Mouse (Mus musculus): Measurements from ENCODE around the gene Tbc1d7. TPM values are rescaled to one million over a fixed set of nuclear protein-coding genes. Genes with fewer than 3 reads are reported as not detected.

Gene Tbc1d7
- 10.4 TPM in 2 replicates for polyA plus RNA-seq (2015; fragmentation: Nextera tagmentation; extraction: Ambion mirVana)

DNA sequence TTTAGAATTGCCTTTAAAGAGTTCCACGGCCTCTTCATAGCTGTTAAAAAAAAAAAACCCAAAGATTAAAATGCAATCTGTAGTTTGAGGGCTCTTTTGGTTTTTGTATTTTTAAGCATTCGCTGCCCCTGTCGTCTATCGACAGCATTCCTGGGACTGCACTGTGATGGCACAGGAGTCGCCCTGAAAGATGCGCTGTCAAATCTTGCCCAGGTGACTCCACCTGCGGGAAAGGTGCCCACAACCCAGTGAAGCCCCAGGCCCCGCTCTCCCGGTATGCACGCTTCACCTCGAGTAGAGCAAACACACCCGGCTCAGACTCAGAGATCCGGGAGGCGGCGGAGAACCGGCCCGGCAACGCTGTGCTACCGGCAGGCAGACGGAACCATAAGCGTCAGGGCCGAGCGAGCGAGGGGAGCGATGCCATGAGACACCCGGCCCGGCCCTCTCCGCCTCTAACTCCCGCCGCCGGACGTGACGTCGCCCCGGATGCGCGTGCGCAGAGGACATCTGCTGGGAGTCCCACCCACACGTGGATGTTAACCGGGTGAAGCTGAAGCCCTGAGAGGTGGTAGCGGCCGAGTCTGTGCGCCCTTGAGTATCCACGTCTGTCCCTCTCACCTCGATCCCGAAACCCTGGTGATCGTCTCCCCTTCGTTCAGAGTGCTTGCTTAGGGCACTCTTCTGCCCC lies at the start of gene Tbc1d7:
Gene Tbc1d7, minus strand, starts transcription at position 482 of the 691 bp plus-strand sequence.
- H3K36me3 ChIP-seq (ENCODE audit: control insufficient read depth, insufficient read depth), result no peaks in the 10 kb centered on the region
- no peaks in the 10 kb centered on the region for H3K9me3 ChIP-seq (replicated peaks; ENCODE audit: control insufficient read depth, low read length)
- under 1% methylated on average over 48 of the region's 48 CpGs for WGBS (ENCODE audit: insufficient replicate concordance)
- H3K4me3 ChIP-seq (ENCODE audit: low read depth, low read length), result peak within 1 kb of the TSS; percentile 78
- peak; percentile 98 for ATAC-seq (ENCODE audit: low read depth)
- H3K4me2 ChIP-seq (ENCODE audit: low read depth, low read length), result peak within 1 kb of the TSS; percentile 86
- peak within 1 kb of the TSS; percentile 43; the same call in 1 of the 2 replicates for H3K27ac ChIP-seq (ENCODE audit: low read length)
- H3K9ac ChIP-seq (ENCODE audit: low read depth, low read length), result peak within 1 kb of the TSS; percentile 79
- H3K4me1 ChIP-seq (ENCODE audit: control insufficient read depth, low read depth, low read length), result peaks cover 11% of the 10 kb centered on the region
- no peaks in the 10 kb centered on the region for H3K27me3 ChIP-seq (ENCODE audit: control insufficient read depth, insufficient read depth, low read depth, low read length)

GRCm38 (mm10) chr13:43220635-43221034 lies 49.3 kb upstream of the Tbc1d7 start:
- H3K36me3 ChIP-seq (ENCODE audit: control insufficient read depth, insufficient read depth), result no peaks in the 10 kb centered on the region; the same call in 1 of the 2 replicates
- no peak for ATAC-seq (ENCODE audit: low read depth)
- peaks cover 12% of the 10 kb centered on the region for H3K4me1 ChIP-seq (ENCODE audit: control insufficient read depth, low read depth, low read length)
- no peak overlapping the region for H3K9ac ChIP-seq (ENCODE audit: low read depth, low read length)
- no peak overlapping the region for H3K4me3 ChIP-seq (ENCODE audit: low read depth, low read length)
- peaks cover 16% of the 10 kb centered on the region for H3K27me3 ChIP-seq (ENCODE audit: control insufficient read depth, insufficient read depth, low read depth, low read length)
- no peaks in the 10 kb centered on the region for H3K9me3 ChIP-seq (replicated peaks; ENCODE audit: control insufficient read depth, low read length)
- no peak overlapping the region for H3K27ac ChIP-seq (ENCODE audit: low read length)
- no peak overlapping the region for H3K4me2 ChIP-seq (ENCODE audit: low read depth, low read length)
- WGBS (ENCODE audit: insufficient replicate concordance), result 85% methylated on average over 1 of the region's 1 CpGs

GRCm38 (mm10) chr13:43218764-43219163 lies 47.5 kb upstream of the Tbc1d7 start:
- Histone ChIP-seq H3K4me3 (ENCODE audit: low read depth, low read length) (no peak overlapping the region), H3K36me3 (ENCODE audit: control insufficient read depth, insufficient read depth) (no peaks in the 10 kb centered on the region), H3K4me2 (ENCODE audit: low read depth, low read length) (no peak overlapping the region), H3K9me3 (replicated peaks; ENCODE audit: control insufficient read depth, low read length) (no peaks in the 10 kb centered on the region), H3K27me3 (ENCODE audit: control insufficient read depth, insufficient read depth, low read depth, low read length) (peaks cover 16% of the 10 kb centered on the region), H3K9ac (ENCODE audit: low read depth, low read length) (no peak overlapping the region), H3K4me1 (ENCODE audit: control insufficient read depth, low read depth, low read length) (peaks cover 20% of the 10 kb centered on the region), H3K27ac (ENCODE audit: low read length) (0 out of 2 replicates have a peak overlapping the region, but pooled peaks have one; percentile 9)
- WGBS (ENCODE audit: insufficient replicate concordance), result 46% methylated on average over 4 of the region's 4 CpGs
- no peak for ATAC-seq (ENCODE audit: low read depth)

DNA sequence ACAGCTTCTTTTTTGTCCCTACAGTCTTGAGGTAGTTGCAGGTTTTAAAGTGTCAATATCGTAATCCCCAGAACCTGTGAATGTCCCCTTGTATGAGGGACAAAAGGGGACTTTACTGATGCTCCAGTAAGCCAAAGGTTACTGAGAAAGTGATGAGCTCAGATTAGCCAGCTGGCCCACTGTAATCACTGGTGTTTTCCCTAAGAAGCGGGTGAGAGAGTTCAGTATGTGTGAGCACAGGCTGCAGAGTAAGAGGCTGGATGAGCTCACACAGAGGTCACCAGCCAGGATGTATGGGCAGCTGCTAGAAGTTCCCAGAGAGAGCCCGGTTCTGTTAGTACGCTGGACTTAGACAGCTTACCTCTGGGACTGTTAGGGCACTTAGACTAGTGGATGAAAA lies 47.0 kb upstream of the Tbc1d7 start:
- no peak for ATAC-seq (ENCODE audit: low read depth)
- H3K4me1 ChIP-seq (ENCODE audit: control insufficient read depth, low read depth, low read length), result peaks cover 20% of the 10 kb centered on the region
- no peak overlapping the region for H3K4me2 ChIP-seq (ENCODE audit: low read depth, low read length)
- WGBS (ENCODE audit: insufficient replicate concordance), result 53% methylated on average over 4 of the region's 4 CpGs
- no peak overlapping the region for H3K4me3 ChIP-seq (ENCODE audit: low read depth, low read length)
- H3K27me3 ChIP-seq (ENCODE audit: control insufficient read depth, insufficient read depth, low read depth, low read length), result peaks cover 16% of the 10 kb centered on the region
- peak overlapping the region; percentile 9; the same call in 1 of the 2 replicates for H3K27ac ChIP-seq (ENCODE audit: low read length)
- H3K36me3 ChIP-seq (ENCODE audit: control insufficient read depth, insufficient read depth), result no peaks in the 10 kb centered on the region
- no peaks in the 10 kb centered on the region for H3K9me3 ChIP-seq (replicated peaks; ENCODE audit: control insufficient read depth, low read length)
- H3K9ac ChIP-seq (ENCODE audit: low read depth, low read length), result no peak overlapping the region

- Histone ChIP-seq H3K9ac (ENCODE audit: low read depth, low read length) (no peak overlapping the region), H3K27ac (ENCODE audit: low read length) (0 out of 2 replicates have a peak overlapping the region, but pooled peaks have one; percentile 43), H3K4me1 (ENCODE audit: control insufficient read depth, low read depth, low read length) (peaks cover 21% of the 10 kb centered on the region), H3K27me3 (ENCODE audit: control insufficient read depth, insufficient read depth, low read depth, low read length) (peaks cover 16% of the 10 kb centered on the region), H3K36me3 (ENCODE audit: control insufficient read depth, insufficient read depth) (no peaks in the 10 kb centered on the region), H3K9me3 (replicated peaks; ENCODE audit: control insufficient read depth, low read length) (no peaks in the 10 kb centered on the region), H3K4me3 (ENCODE audit: low read depth, low read length) (no peak overlapping the region), H3K4me2 (ENCODE audit: low read depth, low read length) (no peak overlapping the region)
- ATAC-seq (ENCODE audit: low read depth), result no peak
- WGBS (ENCODE audit: insufficient replicate concordance), result 27% methylated on average over 4 of the region's 4 CpGs
Measured at GRCm38 (mm10) chr13:43217686-43218085, 46.4 kb upstream of the Tbc1d7 start.

GRCm38 (mm10) chr13:43217059-43217458 lies 45.8 kb upstream of the Tbc1d7 start:
- Histone ChIP-seq H3K36me3 (ENCODE audit: control insufficient read depth, insufficient read depth) (no peaks in the 10 kb centered on the region), H3K27me3 (ENCODE audit: control insufficient read depth, insufficient read depth, low read depth, low read length) (peaks cover 16% of the 10 kb centered on the region), H3K4me1 (ENCODE audit: control insufficient read depth, low read depth, low read length) (peaks cover 27% of the 10 kb centered on the region), H3K27ac (ENCODE audit: low read length) (0 out of 2 replicates have a peak overlapping the region, but pooled peaks have one; percentile 43), H3K9me3 (replicated peaks; ENCODE audit: control insufficient read depth, low read length) (no peaks in the 10 kb centered on the region), H3K4me3 (ENCODE audit: low read depth, low read length) (no peak overlapping the region), H3K9ac (ENCODE audit: low read depth, low read length) (no peak overlapping the region), H3K4me2 (ENCODE audit: low read depth, low read length) (no peak overlapping the region)
- no peak for ATAC-seq (ENCODE audit: low read depth)
- WGBS (ENCODE audit: insufficient replicate concordance), result 13% methylated on average over 8 of the region's 8 CpGs

- H3K9me3 ChIP-seq (replicated peaks; ENCODE audit: control insufficient read depth, low read length), result no peaks in the 10 kb centered on the region
- peaks cover 16% of the 10 kb centered on the region for H3K27me3 ChIP-seq (ENCODE audit: control insufficient read depth, insufficient read depth, low read depth, low read length)
- H3K4me1 ChIP-seq (ENCODE audit: control insufficient read depth, low read depth, low read length), result peaks cover 35% of the 10 kb centered on the region
- 0 out of 2 replicates have a peak, but pooled peaks have one; percentile 8 for ATAC-seq (ENCODE audit: low read depth)
- no peak overlapping the region for H3K9ac ChIP-seq (ENCODE audit: low read depth, low read length)
- no peak overlapping the region for H3K4me3 ChIP-seq (ENCODE audit: low read depth, low read length)
- H3K4me2 ChIP-seq (ENCODE audit: low read depth, low read length), result no peak overlapping the region
- H3K27ac ChIP-seq (ENCODE audit: low read length), result peak overlapping the region; percentile 40
- H3K36me3 ChIP-seq (ENCODE audit: control insufficient read depth, insufficient read depth), result no peaks in the 10 kb centered on the region
- WGBS (ENCODE audit: insufficient replicate concordance), result 59% methylated on average over 9 of the region's 9 CpGs
Measured at GRCm38 (mm10) chr13:43215994-43216706, 44.8 kb upstream of the Tbc1d7 start.

- WGBS (ENCODE audit: insufficient replicate concordance), result 8% methylated on average over 19 of the region's 19 CpGs
Measured at GRCm38 (mm10) chr13:43215144-43215993, 44.1 kb upstream of the Tbc1d7 start.

More at GRCm38 (mm10) chr13:43215144-43215993, 44.1 kb upstream of the Tbc1d7 start:
- Histone ChIP-seq H3K9ac (ENCODE audit: low read depth, low read length) (no peak overlapping the region), H3K36me3 (ENCODE audit: control insufficient read depth, insufficient read depth) (no peaks in the 10 kb centered on the region), H3K4me3 (ENCODE audit: low read depth, low read length) (no peak overlapping the region), H3K9me3 (replicated peaks; ENCODE audit: control insufficient read depth, low read length) (no peaks in the 10 kb centered on the region), H3K4me2 (ENCODE audit: low read depth, low read length) (no peak overlapping the region), H3K27me3 (ENCODE audit: control insufficient read depth, insufficient read depth, low read depth, low read length) (peaks cover 16% of the 10 kb centered on the region), H3K27ac (ENCODE audit: low read length) (peak overlapping the region; percentile 40), H3K4me1 (ENCODE audit: control insufficient read depth, low read depth, low read length) (peaks cover 35% of the 10 kb centered on the region)
- ATAC-seq (ENCODE audit: low read depth), result peak; percentile 54

All from liver, embryonic 16.5 days (tissue).